Mouse (Mus musculus): ENCODE results near the gene Mfsd12.

- TF ChIP-seq GATA1 (IDR thresholded peaks at IDR 0.05; ENCODE audit: borderline replicate concordance, low read length), result no peak
- no peak for TF ChIP-seq FLI1 (IDR thresholded peaks at IDR 0.05; ENCODE audit: low read length)
Observed at GRCm38 (mm10) chr10:81389801-81390677, 32.7 kb downstream of the Mfsd12 start.
